Mouse (Mus musculus) gastrocnemius, postnatal 14 days (tissue): ENCODE measurements around the gene Pde1a. TPM values are rescaled to one million over a fixed set of nuclear protein-coding genes. Genes with fewer than 3 reads are reported as not detected.

Experiments
- DNase-seq: peaks from one replicate; pipeline ENCODE4 v3.0.0; 2021; ENCODE audit warnings: mixed read lengths
- intact Hi-C: fragments of 180-260 bp; cut with DNase I; formaldehyde crosslinking; loops from one replicate; pipeline ENCODE4 v1.15.1; 2025; ENCODE audit warnings: low total_unique reads
- long read RNA-seq, 2 experiments: library from polyadenylated mRNA; stranded (forward); transcript quantifications; one replicate each; pipeline ENCODE4 v2.0.0; 2021
- total RNA-seq, 2 experiments: library from RNA; stranded (reverse); gene quantifications; 2 replicates each; pipeline ENCODE4 v1.2.3; 2021

Gene Pde1a
- 1 to 10 TPM; 2.5 to 2.6 TPM for total RNA-seq
- long read RNA-seq, experiment 1, partial matches to known transcripts = 0 of 2 reads
- long read RNA-seq, experiment 1, other reads (novel, unspliced or antisense) = 2 of 2 reads
- long read RNA-seq, experiment 2, partial matches to known transcripts = 0 of 3 reads
- long read RNA-seq, experiment 2, other reads (novel, unspliced or antisense) = 3 of 3 reads

GRCm38 (mm10) chr2:80128861-80129698, at the start of gene Pde1a:
TSS of gene Pde1a (minus strand) at chr2:80129458.
- peak; percentile 7 for DNase-seq
- intact Hi-C loops = no loop called here

GRCm38 (mm10) chr2:80178608-80179280, 49.5 kb upstream of the Pde1a start:
- no peak for DNase-seq
- intact Hi-C loops = no loop called here

GRCm38 (mm10) chr2:80178154-80178553, 48.9 kb upstream of the Pde1a start:
- intact Hi-C loops = no loop called here
- DNase-seq = no peak

GRCm38 (mm10) chr2:80168103-80168502, 38.8 kb upstream of the Pde1a start:
- no peak for DNase-seq
- intact Hi-C loops = no loop called here

GRCm38 (mm10) chr2:80158784-80159183, 29.5 kb upstream of the Pde1a start:
- intact Hi-C loops = no loop called here
- DNase-seq = no peak

GRCm38 (mm10) chr2:80158196-80158595, 28.9 kb upstream of the Pde1a start:
- intact Hi-C loops = no loop called here
- no peak for DNase-seq

GRCm38 (mm10) chr2:80150019-80150418, 20.8 kb upstream of the Pde1a start:
- no peak for DNase-seq
- intact Hi-C loops = no loop called here

GRCm38 (mm10) chr2:80149332-80149731, 20.1 kb upstream of the Pde1a start:
- intact Hi-C loops = no loop called here
- DNase-seq = no peak

GRCm38 (mm10) chr2:80135076-80135475, 5.8 kb upstream of the Pde1a start:
- intact Hi-C loops = no loop called here
- DNase-seq = no peak

GRCm38 (mm10) chr2:80132677-80133076, 3.4 kb upstream of the Pde1a start:
- intact Hi-C loops = no loop called here
- no peak for DNase-seq

- DNase-seq = no peak
- intact Hi-C loops = no loop called here
These were observed 2.6 kb downstream of the Pde1a start for GRCm38 (mm10) chr2:80126663-80127062.

- DNase-seq = no peak
- intact Hi-C loops = no loop called here
These were observed 42.4 kb downstream of the Pde1a start for GRCm38 (mm10) chr2:80086891-80087290.

GRCm38 (mm10) chr2:80080090-80080821, 49.0 kb downstream of the Pde1a start:
- intact Hi-C loops = no loop called here
- DNase-seq = no peak

GRCm38 (mm10) chr2:80079618-80080017, 49.6 kb downstream of the Pde1a start:
- no peak for DNase-seq
- intact Hi-C loops = no loop called here

- intact Hi-C loops = no loop called here
- no peak for DNase-seq
These were observed 52.9 kb downstream of the Pde1a start for GRCm38 (mm10) chr2:80076323-80076722.

GRCm38 (mm10) chr2:80074531-80074930, 54.7 kb downstream of the Pde1a start:
- intact Hi-C loops = no loop called here
- no peak for DNase-seq

GRCm38 (mm10) chr2:80074046-80074445, 55.2 kb downstream of the Pde1a start:
- DNase-seq = no peak
- intact Hi-C loops = no loop called here

GRCm38 (mm10) chr2:80073426-80073825, 55.8 kb downstream of the Pde1a start:
- intact Hi-C loops = no loop called here
- no peak for DNase-seq

- intact Hi-C loops = no loop called here
- no peak for DNase-seq
These were observed 59.5 kb downstream of the Pde1a start for GRCm38 (mm10) chr2:80069745-80070144.

GRCm38 (mm10) chr2:80066449-80066848, 62.8 kb downstream of the Pde1a start:
- intact Hi-C loops = no loop called here
- DNase-seq = no peak
